Mouse (Mus musculus): ENCODE results near the gene Ggact.

DNA sequence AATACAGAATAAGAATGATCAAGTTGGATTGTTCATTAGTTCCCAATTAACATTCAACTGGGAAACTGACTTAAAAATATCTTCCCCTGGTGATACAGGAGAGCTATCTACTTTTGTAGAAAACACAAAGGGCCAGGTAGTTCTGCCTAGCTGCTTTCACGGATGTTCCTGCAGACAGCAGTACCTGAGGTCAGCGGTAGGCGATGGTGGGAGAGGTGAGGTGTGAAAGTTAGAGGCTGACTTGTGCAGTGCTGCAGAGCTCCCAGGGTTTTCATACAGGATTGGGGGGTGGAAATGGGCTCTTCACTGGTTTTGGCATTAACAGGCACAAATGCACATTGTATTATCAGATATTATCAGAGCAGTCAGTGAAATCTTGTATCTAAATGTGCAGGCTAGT is 35.8 kb downstream of the Ggact start:
- TF ChIP-seq CTCF (IDR thresholded peaks at IDR 0.05; ENCODE audit: insufficient read depth, low read depth, low read length) (no peak), POLR2A (IDR thresholded peaks at IDR 0.05; ENCODE audit: insufficient read depth, low read depth, low read length) (no peak)
